Mouse (Mus musculus): ENCODE measurements at regions not wholly inside any gene's neighbourhood (a gene's known extent, or its start where the extent isn't known, plus 50 kb on each side); places are given as distances from the start of the nearest gene placed in this dataset.

- DNase-seq (ENCODE audit: low read depth): no peak
Measured at GRCm38 (mm10) chr12:107027842-107028549, 460.4 kb upstream of the 3110018I06Rik start.

- no peak for DNase-seq (ENCODE audit: low read depth)
Measured at GRCm38 (mm10) chr12:107028985-107029384, 459.4 kb upstream of the 3110018I06Rik start.

GRCm38 (mm10) chr12:107036357-107036756, 452.1 kb upstream of the 3110018I06Rik start:
- DNase-seq (ENCODE audit: low read depth): no peak

GRCm38 (mm10) chr12:107041927-107042652, 446.3 kb upstream of the 3110018I06Rik start:
- DNase-seq (ENCODE audit: low read depth): no peak

GRCm38 (mm10) chr12:107046496-107046895, 441.9 kb upstream of the 3110018I06Rik start:
- no peak for DNase-seq (ENCODE audit: low read depth)

- no peak for DNase-seq (ENCODE audit: low read depth)
Measured at GRCm38 (mm10) chr12:107047059-107047531, 441.3 kb upstream of the 3110018I06Rik start.

- no peak for DNase-seq (ENCODE audit: low read depth)
Measured at GRCm38 (mm10) chr12:107050891-107051635, 437.4 kb upstream of the 3110018I06Rik start.

- no peak for DNase-seq (ENCODE audit: low read depth)
Measured at GRCm38 (mm10) chr12:107052136-107052535, 436.3 kb upstream of the 3110018I06Rik start.

- DNase-seq (ENCODE audit: low read depth): no peak
Measured at GRCm38 (mm10) chr12:107056553-107056952, 431.9 kb upstream of the 3110018I06Rik start.

GRCm38 (mm10) chr12:107060514-107060913, 427.9 kb upstream of the 3110018I06Rik start:
- DNase-seq (ENCODE audit: low read depth): no peak

- no peak for DNase-seq (ENCODE audit: low read depth)
Measured at GRCm38 (mm10) chr12:107067346-107067745, 421.1 kb upstream of the 3110018I06Rik start.

GRCm38 (mm10) chr12:107082541-107082940, 405.9 kb upstream of the 3110018I06Rik start:
- no peak for DNase-seq (ENCODE audit: low read depth)

- no peak for DNase-seq (ENCODE audit: low read depth)
Measured at GRCm38 (mm10) chr12:107085058-107085905, 403.1 kb upstream of the 3110018I06Rik start.

- DNase-seq (ENCODE audit: low read depth): no peak
Measured at GRCm38 (mm10) chr12:107085906-107086655, 402.4 kb upstream of the 3110018I06Rik start.

GRCm38 (mm10) chr12:107092151-107092550, 396.3 kb upstream of the 3110018I06Rik start:
- DNase-seq (ENCODE audit: low read depth): no peak

- no peak for DNase-seq (ENCODE audit: low read depth)
Measured at GRCm38 (mm10) chr12:107093326-107093725, 395.1 kb upstream of the 3110018I06Rik start.

GRCm38 (mm10) chr12:107095409-107095808, 393.0 kb upstream of the 3110018I06Rik start:
- no peak for DNase-seq (ENCODE audit: low read depth)

- DNase-seq (ENCODE audit: low read depth): no peak
Measured at GRCm38 (mm10) chr12:107104570-107104969, 383.9 kb upstream of the 3110018I06Rik start.

GRCm38 (mm10) chr12:107105017-107105416, 383.4 kb upstream of the 3110018I06Rik start:
- DNase-seq (ENCODE audit: low read depth): no peak

GRCm38 (mm10) chr12:107111908-107112770, 376.3 kb upstream of the 3110018I06Rik start:
- DNase-seq (ENCODE audit: low read depth): no peak
